Mouse (Mus musculus) liver, adult 2 months (tissue): ENCODE results near the gene Smg1. TPM values are rescaled to one million over a fixed set of nuclear protein-coding genes. Genes with fewer than 3 reads are reported as not detected.

ENCODE experiments used
- DNase-seq: peaks from one replicate; pipeline ENCODE4 v3.0.0-alpha.2; 2011; ENCODE audit warnings: low read depth, low spot score; ENCODE audit errors: extremely low read depth
- H3K27ac ChIP-seq: fragments of 200-500 bp; replicated peaks from 2 replicates; pipeline ENCODE4 v1.5.1; 2012; ENCODE audit warnings: low read depth, mild to moderate bottlenecking, control low read depth, inconsistent platforms, low read length; ENCODE audit not compliant: insufficient read depth
- H3K27me3 ChIP-seq: fragments of 200-500 bp; 2 replicates; pipeline ENCODE4 v1.6.1; 2012; ENCODE audit warnings: mild to moderate bottlenecking, moderate library complexity, low read length, inconsistent platforms; ENCODE audit not compliant: control insufficient read depth, insufficient read depth
- H3K36me3 ChIP-seq: fragments of 200-500 bp; 2 replicates; pipeline ENCODE4 v1.6.1; 2012; ENCODE audit warnings: low read length, inconsistent platforms; ENCODE audit not compliant: control insufficient read depth, insufficient read depth
- H3K4me1 ChIP-seq: fragments of 200-500 bp; 2 replicates; pipeline ENCODE4 v1.6.1; 2011; ENCODE audit warnings: low read length; ENCODE audit not compliant: control insufficient read depth, insufficient read depth
- H3K4me3 ChIP-seq: fragments of 200-500 bp; 2 replicates; pipeline ENCODE4 v1.5.1; 2011; ENCODE audit warnings: low read depth, mild to moderate bottlenecking, control low read depth, low read length, moderate library complexity; ENCODE audit not compliant: insufficient read depth
- H3K79me2 ChIP-seq: fragments of 200-500 bp; 2 replicates; pipeline ENCODE4 v1.6.1; 2012; ENCODE audit warnings: inconsistent platforms, mild to moderate bottlenecking, low read length, moderate library complexity; ENCODE audit not compliant: control insufficient read depth, insufficient read depth
- H3K9ac ChIP-seq: fragments of 200-500 bp; 2 replicates; pipeline ENCODE4 v1.6.1; 2012; ENCODE audit warnings: low read depth, mild to moderate bottlenecking, control low read depth, inconsistent platforms, low read length
- CTCF ChIP-seq: fragments of 200-500 bp; IDR thresholded peaks from 2 replicates; pipeline ENCODE4 v1.5.1; 2011; ENCODE audit warnings: low read depth, low read length, control low read depth
- POLR2A ChIP-seq: fragments of 200-500 bp; IDR thresholded peaks from 2 replicates; pipeline ENCODE4 v1.6.1; 2011; ENCODE audit warnings: low read length, control low read depth; ENCODE audit not compliant: insufficient read depth; ENCODE audit errors: extremely low read depth
- WGBS: fragments of 180-500 bp; shearing (Covaris S2); methylation state at CpG from one replicate; pipeline ENCODE4 v1.1.7; 2018; 5-methylcytosine and 5-hydroxymethylcytosine counted together
- polyA plus RNA-seq: library from polyadenylated mRNA; depleted of rRNA; stranded (reverse); fragments of >200 nt; gene quantifications from 2 replicates; pipeline ENCODE4 v1.2.3, GENCODE M21; 2012
- total RNA-seq: library from RNA; depleted of rRNA; stranded (reverse); fragments of >200 nt; gene quantifications from 2 replicates; pipeline ENCODE4 v1.2.3, GENCODE M21; 2014

Smg1 gene
- total and polyA plus RNA-seq, 2 experiments: 5.7 to 27.9 TPM

DNA sequence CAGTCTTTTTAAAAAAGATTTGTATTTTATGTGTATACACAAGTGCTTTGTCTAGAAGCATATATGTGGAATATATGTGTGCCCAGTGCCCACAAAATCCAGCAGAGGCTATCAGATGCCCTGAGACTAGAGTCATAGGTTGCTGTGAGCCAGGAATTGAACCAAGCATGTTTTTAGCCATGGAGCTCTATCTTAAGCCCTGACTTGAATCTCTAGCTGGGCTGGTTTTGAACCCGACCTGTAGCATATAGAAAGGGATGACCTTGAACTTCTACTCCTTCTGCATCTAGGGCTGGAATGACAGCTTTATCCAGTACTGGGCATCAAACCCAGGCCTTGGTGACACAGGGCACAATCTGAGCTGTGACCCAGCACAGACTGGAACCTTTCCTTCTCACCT lies 122.8 kb downstream of the Smg1 start:
- no peak overlapping the region for H3K27ac ChIP-seq
- no peak for DNase-seq
- no peak overlapping the region for H3K4me3 ChIP-seq
- no peak overlapping the region for H3K9ac ChIP-seq
- H3K36me3 ChIP-seq: peaks cover 50% of the 10 kb centered on the region
- H3K27me3 ChIP-seq: no peaks in the 10 kb centered on the region
- 92% methylated on average over 1 of the region's 1 CpGs for WGBS
- no peak for TF ChIP-seq POLR2A
- no peak for TF ChIP-seq CTCF
- peaks cover 6% of the 10 kb centered on the region; the same call in 1 of the 2 replicates for H3K79me2 ChIP-seq
- 0 out of 2 replicates have a peak, but pooled peaks cover under 1% of the 10 kb centered on the region for H3K4me1 ChIP-seq

DNA sequence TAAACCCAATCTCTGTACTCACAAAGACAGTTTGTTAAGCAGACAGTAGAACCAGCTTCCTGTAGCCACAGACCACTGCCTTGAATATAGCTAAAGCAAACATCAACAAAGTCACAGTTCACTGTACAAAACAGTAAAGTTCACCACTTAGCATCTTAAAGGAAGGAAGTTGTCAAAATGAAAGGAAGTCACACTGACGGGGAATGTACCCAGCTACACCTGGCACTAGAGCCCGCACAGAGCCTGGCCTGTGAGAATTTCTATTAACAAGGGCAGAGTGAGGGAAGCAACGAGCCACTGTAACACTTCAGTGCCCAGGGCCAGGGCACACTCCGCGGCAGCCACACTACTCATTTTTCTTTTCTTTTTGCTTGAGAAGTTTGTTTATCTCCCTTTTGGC lies 123.5 kb downstream of the Smg1 start:
- WGBS: 72% methylated on average over 5 of the region's 5 CpGs
- no peak for TF ChIP-seq CTCF
- no peak for TF ChIP-seq POLR2A

GRCm38 (mm10) chr7:118119142-118119541 lies 124.3 kb downstream of the Smg1 start:
- H3K4me3 ChIP-seq: no peak overlapping the region
- H3K27ac ChIP-seq: no peak overlapping the region
- peaks cover 11% of the 10 kb centered on the region for H3K79me2 ChIP-seq
- no peaks in the 10 kb centered on the region for H3K27me3 ChIP-seq
- 44% methylated on average over 2 of the region's 2 CpGs for WGBS
- H3K36me3 ChIP-seq: peaks cover 50% of the 10 kb centered on the region
- peaks cover 5% of the 10 kb centered on the region for H3K4me1 ChIP-seq
- no peak overlapping the region for H3K9ac ChIP-seq
- TF ChIP-seq POLR2A (no peak), CTCF (no peak)
- no peak for DNase-seq

More for the DNA sequence above, 123.5 kb downstream of the Smg1 start:
- no peaks in the 10 kb centered on the region for H3K27me3 ChIP-seq
- H3K27ac ChIP-seq: no peak overlapping the region
- no peak overlapping the region for H3K9ac ChIP-seq
- no peaks in the 10 kb centered on the region; the same call in 1 of the 2 replicates for H3K4me1 ChIP-seq
- no peak for DNase-seq
- H3K79me2 ChIP-seq: peaks cover 14% of the 10 kb centered on the region
- no peak overlapping the region for H3K4me3 ChIP-seq
- H3K36me3 ChIP-seq: peaks cover 49% of the 10 kb centered on the region

DNA sequence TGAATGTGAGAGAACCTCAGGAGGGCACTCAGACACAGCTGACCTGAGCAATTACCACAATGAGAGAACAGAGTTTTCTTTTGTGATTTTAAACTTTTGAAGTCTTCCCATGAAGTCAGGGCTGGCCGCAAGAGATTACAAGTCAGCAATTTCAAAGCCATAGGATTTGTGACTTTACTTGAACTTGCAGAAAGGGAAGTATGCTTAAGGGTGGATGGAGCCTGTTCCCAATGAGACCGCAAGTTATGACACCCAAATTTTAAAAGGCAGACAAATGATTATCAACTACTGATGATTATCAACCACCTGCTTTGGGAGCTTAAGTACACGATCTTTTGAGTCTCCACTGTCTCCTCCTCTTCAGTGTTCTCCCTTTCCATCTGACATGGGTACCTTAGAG lies 125.0 kb downstream of the Smg1 start:
- no peak overlapping the region for H3K27ac ChIP-seq
- peaks cover 6% of the 10 kb centered on the region for H3K4me1 ChIP-seq
- WGBS: 79% methylated on average over 3 of the region's 3 CpGs

GRCm38 (mm10) chr7:118117539-118118210 lies 125.8 kb downstream of the Smg1 start:
- no peak for DNase-seq
- H3K27ac ChIP-seq: no peak overlapping the region

More for the DNA sequence above, 125.0 kb downstream of the Smg1 start:
- Histone ChIP-seq H3K79me2 (peaks cover 10% of the 10 kb centered on the region), H3K36me3 (peaks cover 54% of the 10 kb centered on the region), H3K4me3 (no peak overlapping the region), H3K27me3 (no peaks in the 10 kb centered on the region), H3K9ac (no peak overlapping the region)
- no peak for DNase-seq
- no peak for TF ChIP-seq POLR2A
- no peak for TF ChIP-seq CTCF

DNA sequence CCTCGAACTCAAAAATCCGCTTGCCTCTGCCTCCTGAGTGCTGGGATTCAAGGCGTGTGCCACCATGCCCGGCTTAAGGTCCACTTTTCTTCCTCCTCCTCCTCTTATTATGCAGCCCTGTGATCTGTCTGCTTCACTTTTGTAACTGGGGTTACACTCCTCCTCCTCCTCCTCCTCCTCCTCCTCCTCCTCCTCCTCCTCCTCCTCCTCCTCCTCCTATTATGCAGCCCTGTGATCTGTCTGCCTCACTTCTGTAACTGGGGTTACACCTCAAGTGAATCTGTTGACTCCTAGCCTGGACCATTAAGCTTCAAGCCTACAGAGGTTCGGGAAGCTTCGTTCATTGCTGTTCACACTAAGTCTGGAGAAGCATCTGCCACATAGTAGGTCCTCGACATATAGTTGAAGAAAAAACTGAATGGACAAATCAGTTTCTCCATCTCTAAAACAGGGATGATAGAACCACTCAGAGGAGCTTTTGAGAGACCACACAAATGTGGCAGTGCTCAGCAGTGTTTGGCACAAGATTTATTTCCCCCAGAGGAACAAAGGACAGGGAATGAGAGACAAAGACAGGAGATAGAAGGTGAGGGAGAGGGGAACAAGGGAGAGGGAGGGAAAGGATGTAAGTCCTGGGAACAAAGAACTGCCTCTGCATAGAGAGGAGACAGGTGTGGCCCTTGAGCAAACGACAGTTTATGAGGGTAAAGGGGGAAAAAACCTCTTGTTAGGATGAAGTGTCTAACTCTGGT lies 126.5 kb downstream of the Smg1 start:
- no peak for TF ChIP-seq CTCF
- no peak for TF ChIP-seq POLR2A
- 15% methylated on average over 8 of the region's 8 CpGs for WGBS
- Histone ChIP-seq H3K4me3 (no peak overlapping the region), H3K36me3 (peaks cover 58% of the 10 kb centered on the region), H3K27ac (no peak overlapping the region), H3K79me2 (peaks cover 10% of the 10 kb centered on the region), H3K27me3 (no peaks in the 10 kb centered on the region), H3K9ac (no peak overlapping the region), H3K4me1 (peaks cover 14% of the 10 kb centered on the region)
- no peak for DNase-seq

More at GRCm38 (mm10) chr7:118117539-118118210, 125.8 kb downstream of the Smg1 start:
- 62% methylated on average over 4 of the region's 4 CpGs for WGBS
- no peak overlapping the region for H3K9ac ChIP-seq
- peaks cover 10% of the 10 kb centered on the region for H3K4me1 ChIP-seq
- H3K4me3 ChIP-seq: no peak overlapping the region
- TF ChIP-seq POLR2A (no peak), CTCF (no peak)
- H3K36me3 ChIP-seq: peaks cover 57% of the 10 kb centered on the region
- no peaks in the 10 kb centered on the region for H3K27me3 ChIP-seq
- peaks cover 10% of the 10 kb centered on the region for H3K79me2 ChIP-seq
